Mouse (Mus musculus): ENCODE measurements around the gene Gm21409. TPM values are rescaled to one million over a fixed set of nuclear protein-coding genes. Genes with fewer than 3 reads are reported as not detected.
"Not testable (repeated sequence)": the region's sequence is repeated elsewhere in the genome, so short reads cannot be mapped to it uniquely, and the experiment has no call there.

Gene Gm21409
- polyA plus RNA-seq (2015; fragmentation: Nextera tagmentation; extraction: Ambion mirVana) = not detected in 2 replicates

DNA sequence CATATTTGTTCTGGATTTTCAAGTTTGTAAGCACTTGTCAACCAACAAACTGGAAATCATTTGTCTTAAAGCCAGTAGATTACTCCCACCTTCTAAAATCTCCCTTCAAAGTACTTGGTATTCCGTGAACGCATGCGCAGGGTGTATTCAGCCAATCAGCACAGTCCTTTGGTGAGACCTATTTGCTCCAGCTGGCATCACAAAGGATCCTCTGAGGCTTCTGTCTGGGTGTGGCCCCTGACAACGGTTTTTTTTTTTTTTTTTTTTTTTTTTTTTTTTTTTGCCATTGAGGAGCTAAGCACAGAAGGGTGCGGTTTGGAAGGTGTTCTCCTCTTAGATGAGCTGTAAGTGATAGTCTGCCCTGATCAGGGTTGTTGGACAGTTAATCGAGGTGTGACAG, at the start of gene Gm21409:
Gene Gm21409, plus strand, starts transcription at position 301 of the 400 bp plus-strand sequence.
- not testable (repeated sequence) for H3K9me3 ChIP-seq; H3K4me1 ChIP-seq; H3K4me3 ChIP-seq; H3K27ac ChIP-seq; ATAC-seq (replicated peaks); H3K4me2 ChIP-seq; H3K27me3 ChIP-seq (replicated peaks); H3K9ac ChIP-seq; H3K36me3 ChIP-seq (replicated peaks)
- no CpG with 5 or more reads among the region's 6 CpGs for WGBS

Other genes with a start within 250 kb of the Gm21409 start
- not detected in 2 replicates for gene Gm21394, start 181.8 kb upstream of the Gm21409 start, polyA plus RNA-seq (2015; fragmentation: Nextera tagmentation; extraction: Ambion mirVana)

Data from midbrain, embryonic 15.5 days (tissue).